30 mouse cellular contexts compared by ENCODE assay signal in the genomic region with DNA sequence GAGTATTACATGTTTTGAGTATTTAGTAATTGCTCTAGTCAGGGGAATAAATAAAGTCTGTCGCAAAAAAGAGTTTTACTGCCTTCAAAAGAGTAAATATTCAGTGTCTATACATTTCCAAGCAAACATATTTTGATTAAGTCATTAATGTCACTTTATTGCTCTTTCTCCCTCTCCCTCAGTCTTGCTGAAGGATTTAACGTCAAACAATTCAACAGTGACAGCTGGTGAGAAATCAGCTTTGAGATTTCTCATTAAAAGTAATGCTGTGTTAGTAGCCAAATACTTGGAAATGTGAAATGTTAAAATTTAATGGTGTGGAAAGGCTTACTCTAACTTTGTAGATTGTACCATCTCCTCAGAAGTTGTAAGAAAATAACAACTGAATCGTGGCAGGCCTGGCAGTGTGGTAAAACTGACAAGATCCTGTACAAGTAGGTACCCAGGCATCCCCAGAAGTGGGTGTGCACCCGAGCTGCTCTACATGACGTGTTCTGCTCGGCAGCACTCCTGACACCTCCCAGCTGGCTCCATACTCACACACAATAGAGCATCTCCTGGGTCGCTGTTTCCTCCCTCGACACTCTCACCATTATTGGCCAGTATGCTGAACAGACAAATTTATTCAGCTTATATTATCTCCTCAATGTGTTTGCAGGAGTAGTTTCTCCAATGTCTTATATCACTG.
DNase-seq lines count a peak whose midpoint lies in the region; ATAC-seq lines count a peak whose summit lies in the region.
"Had no signal": no experiment of that assay in that cellular context is flagged by ENCODE, and none has a peak within 500 bp of the region (broad histone marks: within the 10 kb centered on the region; RNA-seq: fewer than 3 reads in every experiment).

No protein-coding gene starts in this region.

- H3K4me1 ChIP-seq in forebrain, embryonic 15.5 days = peaks cover 4% of the 10 kb centered on the region; the same call in 1 of the 2 replicates
- no peaks in the 10 kb centered on the region for H3K4me1 ChIP-seq in forebrain, embryonic 12.5 days
- H3K4me1 ChIP-seq in kidney, embryonic 15.5 days = 0 out of 2 replicates have a peak, but pooled peaks cover 6% of the 10 kb centered on the region
- H3K4me1 ChIP-seq: embryonic facial prominence, embryonic 12.5 days; heart, embryonic 13.5 days; hindbrain, embryonic 10.5 days; hindbrain, embryonic 15.5 days; liver, embryonic 13.5 days; midbrain, embryonic 13.5 days had no signal

- H3K4me2 ChIP-seq in forebrain, embryonic 15.5 days (replicated peaks) = no peak overlapping the region
- no peak overlapping the region for H3K4me2 ChIP-seq in forebrain, embryonic 12.5 days
- no peak overlapping the region for H3K4me2 ChIP-seq in kidney, embryonic 15.5 days
- H3K4me2 ChIP-seq: embryonic facial prominence, embryonic 12.5 days; heart, embryonic 13.5 days; hindbrain, embryonic 15.5 days; limb, embryonic 13.5 days; liver, embryonic 13.5 days; midbrain, embryonic 13.5 days had no signal

- H3K27ac ChIP-seq in forebrain, embryonic 15.5 days (replicated peaks) = 0 out of 2 replicates have a peak overlapping the region, but pooled peaks have one; percentile 11
- H3K27ac ChIP-seq in forebrain, embryonic 12.5 days = no peak overlapping the region
- no peak overlapping the region for H3K27ac ChIP-seq in kidney, embryonic 15.5 days
- H3K27ac ChIP-seq: embryonic facial prominence, embryonic 12.5 days; heart, adult 2 months; heart, embryonic 13.5 days; hindbrain, embryonic 10.5 days; hindbrain, embryonic 15.5 days; left cerebral cortex, adult 2 months; limb, embryonic 13.5 days; liver, embryonic 13.5 days; macrophage; midbrain, embryonic 13.5 days had no signal

- DNase-seq in kidney, postnatal 25 days = no peak
- DNase-seq in ES-CJ7 (ENCODE audit: low read depth, low spot score) = peak; percentile 2
- DNase-seq in adipocyte (ENCODE audit: low spot score) = peak; percentile 2
- no peak for DNase-seq in left cerebral cortex, adult 8-10 months (ENCODE audit: low spot score in 2 of 2)
- DNase-seq in cerebellum, postnatal 4 days (ENCODE audit: low spot score in 2 of 2) = no peak
- DNase-seq: adrenal gland, adult 8-10 months; cerebellum, adult 11 months; cerebellum, adult 9-10 months; cerebellum, postnatal 36 days; embryo, embryonic 11 days; gastrocnemius, postnatal 25 days; heart, adult 2 months; kidney, adult 18-20 months; liver, embryonic 13.5 days; lung, adult 18-20 months; thymus, postnatal 4 days had no signal

- no peak overlapping the region for H3K4me3 ChIP-seq in forebrain, embryonic 15.5 days
- no peak overlapping the region for H3K4me3 ChIP-seq in forebrain, embryonic 12.5 days (replicated peaks)
- H3K4me3 ChIP-seq in kidney, embryonic 15.5 days (replicated peaks) = no peak overlapping the region
- H3K4me3 ChIP-seq: embryonic facial prominence, embryonic 12.5 days; heart, adult 2 months; heart, embryonic 13.5 days; hindbrain, embryonic 10.5 days; hindbrain, embryonic 15.5 days; left cerebral cortex, adult 2 months; limb, embryonic 13.5 days; liver, embryonic 13.5 days; midbrain, embryonic 13.5 days had no signal

- 45% methylated on average over 8 of the region's 8 CpGs for WGBS in forebrain, embryonic 15.5 days
- 61% methylated on average over 8 of the region's 8 CpGs for WGBS in forebrain, embryonic 12.5 days
- WGBS in kidney, embryonic 15.5 days = 29% methylated on average over 8 of the region's 8 CpGs

- ATAC-seq in forebrain, embryonic 15.5 days (replicated peaks) = peak; percentile 75; the same call in 1 of the 2 replicates
- ATAC-seq in forebrain, embryonic 12.5 days (ENCODE audit: low FRiP score) = no peak
- peak; percentile 91 for ATAC-seq in kidney, embryonic 15.5 days (replicated peaks; ENCODE audit: low FRiP score)
- ATAC-seq: activated CD4-positive, CD25-positive, alpha-beta regulatory T cell, adult 4 months; inflammation-experienced regulatory T-cells, adult 6 months; lung, postnatal 0 days; midbrain, embryonic 13.5 days had no signal

- H3K9me3 ChIP-seq in forebrain, embryonic 15.5 days = no peaks in the 10 kb centered on the region
- H3K9me3 ChIP-seq in forebrain, embryonic 12.5 days = no peaks in the 10 kb centered on the region
- no peaks in the 10 kb centered on the region for H3K9me3 ChIP-seq in kidney, embryonic 15.5 days (replicated peaks)
- H3K9me3 ChIP-seq: embryonic facial prominence, embryonic 12.5 days; heart, embryonic 13.5 days; hindbrain, embryonic 10.5 days; hindbrain, embryonic 15.5 days; limb, embryonic 13.5 days; liver, embryonic 13.5 days; midbrain, embryonic 13.5 days had no signal

- no peaks in the 10 kb centered on the region for H3K36me3 ChIP-seq in forebrain, embryonic 15.5 days
- no peaks in the 10 kb centered on the region for H3K36me3 ChIP-seq in forebrain, embryonic 12.5 days (replicated peaks)
- H3K36me3 ChIP-seq in kidney, embryonic 15.5 days = no peaks in the 10 kb centered on the region
- H3K36me3 ChIP-seq: embryonic facial prominence, embryonic 12.5 days; heart, embryonic 13.5 days; hindbrain, embryonic 10.5 days; hindbrain, embryonic 15.5 days; limb, embryonic 13.5 days; liver, embryonic 13.5 days; midbrain, embryonic 13.5 days had no signal

- H3K9ac ChIP-seq in forebrain, embryonic 15.5 days (replicated peaks) = no peak overlapping the region
- no peak overlapping the region for H3K9ac ChIP-seq in forebrain, embryonic 12.5 days
- H3K9ac ChIP-seq in kidney, embryonic 15.5 days = no peak overlapping the region
- H3K9ac ChIP-seq: embryonic facial prominence, embryonic 12.5 days; heart, embryonic 13.5 days; hindbrain, embryonic 15.5 days; limb, embryonic 13.5 days; liver, embryonic 13.5 days; midbrain, embryonic 13.5 days had no signal

- H3K27me3 ChIP-seq in forebrain, embryonic 15.5 days = no peaks in the 10 kb centered on the region
- H3K27me3 ChIP-seq in forebrain, embryonic 12.5 days = no peaks in the 10 kb centered on the region
- H3K27me3 ChIP-seq in kidney, embryonic 15.5 days = no peaks in the 10 kb centered on the region
- H3K27me3 ChIP-seq: embryonic facial prominence, embryonic 12.5 days; heart, embryonic 13.5 days; hindbrain, embryonic 15.5 days; limb, embryonic 13.5 days; liver, embryonic 13.5 days; midbrain, embryonic 13.5 days had no signal

Comparison
In these comparisons a context has a peak if more than half of its experiments do, and no peak if none do; other contexts are left out.
1. DNase-seq: peak in ES-CJ7 (single experiment) and adipocyte (single experiment); none in kidney, postnatal 25 days (0 of 2), left cerebral cortex, adult 8-10 months (0 of 2) and cerebellum, postnatal 4 days (0 of 2).